Mouse (Mus musculus) kidney, embryonic 14.5 days (tissue): ENCODE results near the gene Pacrg. TPM values are rescaled to one million over a fixed set of nuclear protein-coding genes. Genes with fewer than 3 reads are reported as not detected.

Source experiments
- ATAC-seq: fragments of 200-750 bp; cut with Nextera tagmentation; 2 replicates; pipeline ENCODE4 v1.8.0; 2017; ENCODE audit warnings: moderate number of reproducible peaks, mild to moderate bottlenecking, moderate TSS enrichment, moderate library complexity; ENCODE audit not compliant: low FRiP score, low TSS enrichment
- H3K27ac ChIP-seq: fragments of 300-500 bp; sonication (generic); 2 replicates; pipeline ENCODE4 v1.5.1; 2014; ENCODE audit warnings: low read depth, mild to moderate bottlenecking, low read length, moderate library complexity, mixed read lengths
- H3K27me3 ChIP-seq: fragments of 300-500 bp; sonication (generic); 2 replicates; pipeline ENCODE4 v1.6.1; 2014; ENCODE audit warnings: mild to moderate bottlenecking, low read length; ENCODE audit not compliant: control insufficient read depth, insufficient read depth
- H3K36me3 ChIP-seq: fragments of 300-500 bp; sonication (generic); 2 replicates; pipeline ENCODE4 v1.6.1; 2014; ENCODE audit warnings: low read length, mixed read lengths; ENCODE audit not compliant: control insufficient read depth, insufficient read depth
- H3K4me1 ChIP-seq: fragments of 300-500 bp; sonication (generic); 2 replicates; pipeline ENCODE4 v1.6.1; 2014; ENCODE audit warnings: low read length, mixed read lengths; ENCODE audit not compliant: control insufficient read depth, insufficient read depth
- H3K4me2 ChIP-seq: fragments of 300-500 bp; sonication (generic); replicated peaks from 2 replicates; pipeline ENCODE4 v1.6.1; 2014; ENCODE audit warnings: low read depth, mild to moderate bottlenecking, low read length
- H3K4me3 ChIP-seq: fragments of 300-500 bp; sonication (generic); 2 replicates; pipeline ENCODE4 v1.5.1; 2014; ENCODE audit warnings: mild to moderate bottlenecking, low read length
- H3K9ac ChIP-seq: fragments of 300-500 bp; sonication (generic); 2 replicates; pipeline ENCODE4 v1.6.1; 2014; ENCODE audit warnings: low read depth, mild to moderate bottlenecking, low read length, moderate library complexity
- H3K9me3 ChIP-seq: fragments of 300-500 bp; sonication (generic); 2 replicates; pipeline ENCODE4 v1.6.1; 2016; ENCODE audit warnings: low read length; ENCODE audit not compliant: control insufficient read depth
- WGBS: fragments of 180-500 bp; shearing (Covaris S2); extraction: QIAGEN DNeasy Blood & Tissue Kit; methylation state at CpG from one replicate; pipeline ENCODE4 v1.1.7; 2014; 5-methylcytosine and 5-hydroxymethylcytosine counted together
- polyA plus RNA-seq: library from polyadenylated mRNA; unstranded; fragments of >200 nt; fragmentation: Nextera tagmentation; extraction: Ambion mirVana; gene quantifications from 2 replicates; pipeline ENCODE4 v1.2.1, GENCODE M21; 2014

The Pacrg gene
- polyA plus RNA-seq, 1 experiment from 2014 or later: 1.7 TPM

GRCm38 (mm10) chr17:10635955-10636470, 204.1 kb downstream of the Pacrg start:
- Histone ChIP-seq H3K4me2 (no peak overlapping the region), H3K36me3 (no peaks in the 10 kb centered on the region), H3K9me3 (no peaks in the 10 kb centered on the region), H3K4me3 (no peak overlapping the region), H3K9ac (no peak overlapping the region), H3K4me1 (no peaks in the 10 kb centered on the region), H3K27me3 (no peaks in the 10 kb centered on the region), H3K27ac (peak overlapping the region; percentile 49; the same call in 1 of the 2 replicates)
- 74% methylated on average over 8 of the region's 8 CpGs for WGBS
- no peak for ATAC-seq

- no peaks in the 10 kb centered on the region for H3K9me3 ChIP-seq
- H3K4me2 ChIP-seq: no peak overlapping the region
- peak; percentile 55; the same call in 1 of the 2 replicates for ATAC-seq
- no peaks in the 10 kb centered on the region for H3K27me3 ChIP-seq
- H3K4me3 ChIP-seq: no peak overlapping the region
- H3K9ac ChIP-seq: no peak overlapping the region
- H3K36me3 ChIP-seq: no peaks in the 10 kb centered on the region
- H3K27ac ChIP-seq: no peak overlapping the region
- WGBS: 73% methylated on average over 11 of the region's 11 CpGs
- no peaks in the 10 kb centered on the region for H3K4me1 ChIP-seq
These were observed 204.6 kb downstream of the Pacrg start for GRCm38 (mm10) chr17:10635470-10635869.

DNA sequence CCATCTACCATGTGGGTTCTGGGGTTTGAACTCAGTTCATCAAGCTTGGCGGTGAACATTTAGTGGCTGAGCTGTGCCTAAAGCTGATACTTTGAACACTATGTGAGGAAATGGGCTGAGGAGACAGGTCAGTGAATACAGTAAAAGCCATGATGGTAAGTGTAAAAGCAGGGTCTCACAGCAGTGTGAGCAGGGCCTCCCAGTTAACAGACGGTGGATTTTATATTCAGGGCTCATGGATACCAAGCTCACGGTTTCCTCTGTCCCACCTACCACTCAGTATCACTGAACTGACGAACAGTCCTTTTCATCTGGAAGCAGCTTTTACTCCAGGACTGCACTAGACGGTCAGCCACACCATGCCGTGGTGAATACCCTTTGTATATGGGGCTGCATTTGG, 205.1 kb downstream of the Pacrg start:
- no peaks in the 10 kb centered on the region for H3K27me3 ChIP-seq
- H3K4me3 ChIP-seq: no peak overlapping the region
- H3K9ac ChIP-seq: no peak overlapping the region
- no peaks in the 10 kb centered on the region for H3K9me3 ChIP-seq
- H3K4me1 ChIP-seq: no peaks in the 10 kb centered on the region
- no peak overlapping the region for H3K4me2 ChIP-seq
- peak; percentile 57; the same call in 1 of the 2 replicates for ATAC-seq
- H3K27ac ChIP-seq: no peak overlapping the region
- WGBS: 79% methylated on average over 6 of the region's 6 CpGs
- no peaks in the 10 kb centered on the region for H3K36me3 ChIP-seq

GRCm38 (mm10) chr17:10633769-10634168, 206.3 kb downstream of the Pacrg start:
- H3K4me1 ChIP-seq: no peaks in the 10 kb centered on the region
- H3K27me3 ChIP-seq: no peaks in the 10 kb centered on the region
- no peaks in the 10 kb centered on the region for H3K9me3 ChIP-seq
- H3K36me3 ChIP-seq: no peaks in the 10 kb centered on the region
- ATAC-seq: no peak
- WGBS: 94% methylated on average over 7 of the region's 7 CpGs
- H3K4me2 ChIP-seq: no peak overlapping the region
- no peak overlapping the region for H3K4me3 ChIP-seq
- no peak overlapping the region for H3K27ac ChIP-seq
- H3K9ac ChIP-seq: no peak overlapping the region

- 85% methylated on average over 4 of the region's 4 CpGs for WGBS
- ATAC-seq: no peak
- Histone ChIP-seq H3K27ac (no peak overlapping the region), H3K9ac (no peak overlapping the region), H3K27me3 (no peaks in the 10 kb centered on the region), H3K4me1 (no peaks in the 10 kb centered on the region), H3K4me2 (no peak overlapping the region), H3K4me3 (no peak overlapping the region), H3K36me3 (no peaks in the 10 kb centered on the region), H3K9me3 (no peaks in the 10 kb centered on the region)
These were observed 211.9 kb downstream of the Pacrg start for GRCm38 (mm10) chr17:10628240-10628639.

- no peaks in the 10 kb centered on the region for H3K9me3 ChIP-seq
- H3K4me2 ChIP-seq: no peak overlapping the region
- H3K27ac ChIP-seq: no peak overlapping the region
- no peak overlapping the region for H3K9ac ChIP-seq
- H3K4me1 ChIP-seq: no peaks in the 10 kb centered on the region
- ATAC-seq: no peak
- H3K36me3 ChIP-seq: no peaks in the 10 kb centered on the region
- no peaks in the 10 kb centered on the region for H3K27me3 ChIP-seq
- no peak overlapping the region for H3K4me3 ChIP-seq
- WGBS: 61% methylated on average over 2 of the region's 2 CpGs
These were observed 212.6 kb downstream of the Pacrg start for GRCm38 (mm10) chr17:10627476-10627875.

DNA sequence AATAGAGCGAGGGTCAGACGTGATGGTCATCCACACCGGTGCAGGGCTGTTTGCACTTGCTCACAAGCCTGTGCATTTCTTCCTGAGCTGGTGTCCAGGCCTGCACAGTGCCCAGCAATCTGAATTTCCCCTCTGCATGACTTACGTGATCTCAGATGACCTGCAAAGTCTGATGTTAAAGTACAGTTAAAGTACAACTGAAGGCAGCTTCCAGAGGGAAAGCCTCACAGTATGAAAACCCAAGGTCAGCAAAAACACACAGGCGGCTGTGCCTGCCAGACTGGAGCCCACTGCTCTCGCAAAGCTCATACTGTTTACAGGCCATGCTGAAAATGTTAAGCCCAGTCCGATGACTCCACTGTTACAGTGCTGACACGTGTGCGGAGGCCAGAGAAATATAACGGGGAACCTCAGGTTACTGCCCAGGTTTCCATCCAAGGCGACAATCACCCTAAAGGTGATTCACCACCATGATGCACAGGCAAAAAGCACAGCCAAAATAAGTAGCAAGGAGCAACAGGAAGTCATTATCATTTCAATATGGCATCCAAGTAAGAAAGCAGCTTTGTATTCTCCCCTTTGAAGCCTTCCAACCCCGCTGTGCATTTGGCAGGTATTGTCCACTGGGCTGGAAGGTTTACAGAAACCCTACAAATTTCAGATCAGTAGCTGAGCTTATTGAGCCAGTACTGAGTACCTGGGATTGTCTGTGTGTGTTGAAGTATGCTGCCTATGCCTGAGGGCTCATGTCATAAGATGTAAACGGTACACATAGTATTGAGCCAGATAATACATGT, 213.6 kb downstream of the Pacrg start:
- ATAC-seq: no peak
- no peaks in the 10 kb centered on the region for H3K27me3 ChIP-seq
- no peak overlapping the region for H3K27ac ChIP-seq

GRCm38 (mm10) chr17:10624699-10625424, 215.2 kb downstream of the Pacrg start:
- H3K27ac ChIP-seq: no peak overlapping the region
- H3K9me3 ChIP-seq: no peaks in the 10 kb centered on the region
- no peak for ATAC-seq
- H3K4me1 ChIP-seq: no peaks in the 10 kb centered on the region
- no peak overlapping the region for H3K9ac ChIP-seq
- no peak overlapping the region for H3K4me2 ChIP-seq
- WGBS: 85% methylated on average over 6 of the region's 6 CpGs
- H3K36me3 ChIP-seq: no peaks in the 10 kb centered on the region
- H3K4me3 ChIP-seq: no peak overlapping the region
- no peaks in the 10 kb centered on the region for H3K27me3 ChIP-seq

More for the DNA sequence above, 213.6 kb downstream of the Pacrg start:
- H3K4me1 ChIP-seq: no peaks in the 10 kb centered on the region
- H3K9me3 ChIP-seq: no peaks in the 10 kb centered on the region
- WGBS: 76% methylated on average over 13 of the region's 13 CpGs
- H3K4me2 ChIP-seq: no peak overlapping the region
- no peaks in the 10 kb centered on the region for H3K36me3 ChIP-seq
- H3K9ac ChIP-seq: no peak overlapping the region
- no peak overlapping the region for H3K4me3 ChIP-seq

DNA sequence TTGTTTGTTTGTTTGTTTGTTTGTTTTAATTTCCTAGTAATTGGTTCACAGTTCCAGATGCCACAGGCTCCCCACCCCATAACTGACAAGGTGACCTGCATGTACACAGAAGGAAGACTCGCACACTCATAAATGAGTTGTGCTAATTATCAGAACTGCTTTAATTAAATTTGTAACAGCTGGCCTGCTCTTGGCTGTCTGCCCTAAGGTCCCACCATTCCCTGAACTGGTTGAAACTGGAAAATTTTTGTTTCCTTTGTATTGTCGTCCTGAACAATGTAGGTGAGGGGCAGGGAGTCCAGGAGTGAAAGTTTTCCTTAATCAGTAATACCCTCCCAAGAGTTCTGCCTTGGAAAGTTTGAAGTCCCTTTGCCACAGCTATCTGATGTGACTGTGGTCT, 219.5 kb downstream of the Pacrg start:
- H3K4me3 ChIP-seq: no peak overlapping the region
- no peaks in the 10 kb centered on the region for H3K36me3 ChIP-seq
- no peaks in the 10 kb centered on the region for H3K27me3 ChIP-seq
- no peak overlapping the region for H3K9ac ChIP-seq
- no peaks in the 10 kb centered on the region for H3K4me1 ChIP-seq
- WGBS: 80% methylated on average over 2 of the region's 2 CpGs
- ATAC-seq: no peak
- H3K4me2 ChIP-seq: no peak overlapping the region
- H3K27ac ChIP-seq: no peak overlapping the region
- H3K9me3 ChIP-seq: no peaks in the 10 kb centered on the region
